Mouse (Mus musculus) kidney, postnatal 10 days (tissue): Measurements from ENCODE around the gene Suclg2.

ENCODE experiments used
- DNase-seq: peaks from one replicate; pipeline ENCODE4 v3.0.0; 2021; ENCODE audit warnings: mixed read lengths

The Suclg2 gene

DNA sequence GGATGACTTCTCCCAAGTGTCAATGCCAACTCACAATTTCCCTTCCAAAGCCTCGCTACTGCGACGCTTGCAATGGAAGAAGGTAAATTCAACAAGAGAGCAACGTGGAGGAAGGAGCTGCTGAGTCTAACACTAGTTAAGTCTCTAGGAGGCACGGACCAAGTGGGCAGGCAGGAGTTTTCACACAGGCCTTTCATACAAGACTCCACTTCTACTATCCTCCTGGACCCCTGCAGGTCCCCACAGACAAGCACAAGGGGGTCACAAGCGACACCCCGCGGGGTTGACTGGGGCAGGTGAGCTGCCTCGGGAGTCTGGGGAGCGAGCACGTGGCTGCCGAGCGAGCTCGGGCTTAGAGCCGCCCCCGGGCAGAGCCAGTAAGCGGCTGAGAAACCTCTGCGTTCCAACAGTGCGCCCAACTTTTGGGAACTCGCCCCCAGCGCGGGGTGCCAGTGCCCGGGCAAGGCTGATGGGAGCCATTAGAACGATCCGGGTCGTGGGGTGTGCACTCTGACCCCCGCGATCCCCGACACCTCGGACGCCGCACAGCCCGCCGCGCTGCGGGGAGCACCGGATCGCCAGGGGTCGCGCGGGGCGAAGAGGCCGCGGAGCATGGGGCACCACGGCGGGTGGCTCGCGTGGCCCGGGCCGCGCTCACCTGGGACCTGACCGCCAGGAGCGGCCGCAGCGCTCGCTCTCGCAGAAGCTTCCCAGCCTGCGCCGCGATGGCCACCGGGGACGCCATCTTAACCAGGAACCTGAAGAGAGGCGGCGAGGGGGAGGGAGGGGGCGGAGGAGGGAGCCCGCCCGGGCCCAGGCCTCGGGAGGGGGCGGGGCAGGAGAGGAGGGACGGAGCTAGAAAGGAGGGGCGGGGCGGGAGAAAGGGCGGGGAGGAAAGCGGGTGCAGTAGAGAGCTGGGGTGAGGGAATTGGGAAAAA, at the start of gene Suclg2:
TSS of gene Suclg2 (minus strand) at position 770 of the 938 bp plus-strand sequence.
- peak; percentile 95 for DNase-seq

DNA sequence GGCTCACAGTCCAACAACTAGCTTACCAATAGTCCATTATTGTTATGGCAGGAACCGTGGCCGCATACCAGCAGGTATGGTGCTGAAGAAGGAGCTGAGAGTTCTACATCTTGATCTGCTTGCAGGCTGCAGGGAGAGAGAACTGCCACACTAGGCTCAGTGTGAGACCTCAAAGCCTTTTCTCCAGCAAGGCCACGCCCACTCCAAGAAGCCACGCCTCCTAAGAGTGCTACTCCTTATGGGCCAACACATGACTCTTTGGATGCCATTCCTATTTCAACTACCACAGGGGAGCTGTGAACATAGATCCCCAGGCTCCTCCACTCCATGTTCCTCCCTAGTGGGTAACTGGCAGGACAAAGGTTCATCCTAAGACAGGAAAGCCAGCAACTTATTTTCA, 48.0 kb upstream of the Suclg2 start:
- peak; percentile 10 for DNase-seq

DNA sequence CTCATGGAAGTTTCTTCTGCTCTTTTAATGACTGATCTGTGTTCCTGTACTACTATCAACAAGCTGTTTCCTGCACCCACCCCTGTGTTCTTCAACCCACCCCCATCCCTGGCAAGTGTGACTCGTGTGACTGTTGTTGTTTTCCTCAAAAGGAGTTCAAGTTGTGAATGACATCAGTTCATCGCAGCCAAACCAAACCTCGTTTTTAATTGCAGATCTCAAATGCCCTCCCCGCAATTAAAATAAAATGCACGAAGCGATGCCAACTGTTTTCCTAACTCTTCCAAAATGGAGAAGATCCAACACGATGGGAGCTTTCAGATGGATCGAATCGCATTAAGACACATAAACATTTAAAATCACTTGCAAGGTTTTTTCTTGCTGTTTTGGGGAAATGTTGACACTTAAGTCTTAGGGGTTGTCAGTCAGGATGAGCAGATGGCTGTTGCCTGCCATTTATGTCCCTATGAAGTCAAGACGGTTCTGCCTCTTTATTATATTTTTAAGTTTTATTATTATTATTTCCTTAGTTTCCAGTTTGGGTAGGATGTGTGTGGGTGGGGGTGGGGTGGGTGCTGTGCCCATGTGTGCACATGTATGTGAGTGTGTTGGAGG, 41.1 kb upstream of the Suclg2 start:
- DNase-seq, result no peak

DNA sequence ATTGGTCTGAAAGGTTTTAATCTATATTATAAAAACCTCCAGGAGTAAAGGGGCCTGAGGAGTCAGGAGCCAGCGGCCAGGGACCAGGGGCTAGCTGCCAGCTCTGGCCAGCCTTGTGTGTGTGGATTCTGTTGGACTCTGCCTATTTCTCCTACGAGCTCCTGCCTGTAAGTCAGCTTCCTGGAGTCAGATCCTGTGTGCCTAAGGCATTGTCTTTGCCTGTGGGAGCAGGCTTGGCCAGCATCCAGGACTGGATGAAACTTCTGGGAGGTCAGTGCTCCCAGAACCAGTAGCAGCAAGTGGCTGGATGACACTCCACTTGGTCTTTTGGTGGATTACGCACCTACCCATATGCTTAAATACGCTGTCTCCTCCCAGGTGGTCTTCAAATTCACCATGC, 23.8 kb upstream of the Suclg2 start:
- peak; percentile 71 for DNase-seq

DNA sequence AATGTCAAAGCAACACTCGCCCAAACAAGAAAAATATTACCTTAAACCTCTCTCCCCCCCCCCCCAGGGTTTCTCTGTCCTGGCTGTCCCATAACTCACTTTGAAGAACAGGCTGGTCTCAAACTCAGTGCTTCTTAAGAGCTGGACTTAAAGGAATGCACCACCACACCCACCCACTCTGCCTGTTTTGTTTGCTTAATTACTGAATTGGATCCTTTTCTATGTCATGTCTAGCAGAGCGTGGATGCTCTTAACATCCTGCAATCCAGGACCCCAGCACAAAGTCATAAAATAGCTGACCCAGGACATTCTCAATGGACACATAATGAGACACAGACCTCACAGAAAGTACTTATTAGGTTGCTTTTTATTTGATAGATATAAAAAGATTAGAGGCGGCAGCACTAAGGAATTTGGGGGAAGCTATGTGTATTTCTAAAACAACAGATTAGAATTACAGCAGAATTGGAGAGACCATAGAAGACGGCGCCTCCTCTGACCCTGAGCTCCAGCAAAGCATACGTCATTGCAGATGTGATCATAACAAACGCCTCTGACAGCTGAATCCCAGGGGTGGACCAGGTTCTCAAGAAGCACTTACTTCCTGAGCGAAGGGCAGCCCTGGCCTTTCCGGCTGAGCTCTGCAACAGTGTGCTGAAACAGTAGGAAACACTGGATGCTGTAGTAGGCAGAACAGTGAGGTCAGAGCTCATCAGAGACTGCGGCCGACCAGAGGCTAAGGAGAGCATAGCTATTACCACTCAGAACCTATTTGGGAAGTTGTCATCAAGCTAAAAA, 13.2 kb upstream of the Suclg2 start:
- DNase-seq, result peak; percentile 54

DNA sequence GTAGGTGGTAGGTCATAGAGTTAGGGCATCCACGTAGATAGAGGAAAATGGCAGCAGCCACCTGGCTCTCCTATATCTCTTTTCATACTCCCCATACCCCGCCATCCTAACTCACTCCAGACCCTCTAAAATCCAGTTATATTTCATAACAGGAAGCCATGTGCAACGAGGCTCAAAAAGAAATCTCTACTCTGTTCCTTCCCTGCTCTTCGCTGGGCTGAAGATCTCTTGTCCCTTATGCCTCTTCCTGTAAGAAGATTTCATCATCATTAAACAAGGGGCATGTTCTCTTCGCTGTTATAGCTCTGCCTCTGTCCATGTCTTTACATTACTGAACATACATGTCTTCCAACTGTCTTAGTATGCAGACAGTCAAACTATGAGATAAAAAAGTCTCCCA, 10.8 kb upstream of the Suclg2 start:
- DNase-seq, result no peak

DNA sequence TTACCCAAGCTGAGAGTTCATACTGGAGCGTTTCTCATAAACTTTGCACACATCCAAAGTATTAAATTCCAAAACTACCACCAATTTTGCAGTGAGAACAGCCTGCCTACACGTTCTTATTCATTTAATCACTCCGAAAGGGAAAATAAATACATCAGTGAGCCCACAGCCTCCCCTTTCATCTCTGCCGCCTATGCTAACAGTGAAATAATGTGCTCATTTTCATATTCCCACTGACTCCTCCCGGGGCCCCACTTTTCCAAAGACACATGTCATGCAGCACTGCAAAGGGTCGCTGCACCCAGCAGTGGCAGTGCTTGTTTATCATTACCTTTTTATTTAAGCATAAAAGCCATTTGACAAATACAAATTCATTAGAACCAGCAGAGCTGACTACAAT, 6.7 kb upstream of the Suclg2 start:
- no peak for DNase-seq

DNA sequence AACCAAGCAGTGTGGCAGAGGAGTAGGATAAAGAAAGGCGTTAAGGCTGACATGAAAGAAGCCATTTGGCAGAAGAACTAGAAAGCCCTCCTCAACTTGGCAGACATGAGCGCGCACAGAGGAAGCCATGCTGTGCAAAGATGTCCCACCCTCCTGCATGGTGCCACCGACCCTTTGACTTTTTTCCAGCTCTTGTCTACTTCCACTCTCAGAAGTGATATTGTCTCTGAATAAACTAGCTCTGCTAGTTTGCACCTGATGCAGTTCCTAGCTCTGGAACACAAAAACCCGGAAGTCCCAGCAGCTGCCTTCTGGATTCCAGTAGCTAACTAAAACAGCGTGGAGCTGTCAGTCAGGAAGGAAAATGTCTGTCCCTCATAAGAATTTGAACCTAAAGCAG, 4.8 kb upstream of the Suclg2 start:
- DNase-seq, result no peak

DNA sequence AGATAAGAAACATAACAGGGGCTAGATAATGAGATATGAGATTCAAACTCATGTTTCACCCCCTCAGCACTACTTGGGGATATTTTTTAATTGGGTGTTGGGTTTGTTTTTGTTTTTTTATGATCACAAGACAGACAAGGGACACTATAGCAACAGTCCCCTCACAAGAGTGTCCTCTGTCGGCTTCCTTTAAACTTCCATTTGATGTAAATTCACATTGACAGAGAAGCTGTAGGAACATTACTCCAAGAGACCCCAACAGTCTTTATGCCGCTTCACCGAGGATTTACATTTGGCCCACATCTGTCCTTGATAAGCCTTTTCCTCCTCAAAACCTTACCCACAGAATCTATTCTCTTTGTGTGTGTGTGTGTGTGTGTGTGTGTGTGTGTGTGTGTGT, 1.2 kb upstream of the Suclg2 start:
- DNase-seq, result no peak

DNA sequence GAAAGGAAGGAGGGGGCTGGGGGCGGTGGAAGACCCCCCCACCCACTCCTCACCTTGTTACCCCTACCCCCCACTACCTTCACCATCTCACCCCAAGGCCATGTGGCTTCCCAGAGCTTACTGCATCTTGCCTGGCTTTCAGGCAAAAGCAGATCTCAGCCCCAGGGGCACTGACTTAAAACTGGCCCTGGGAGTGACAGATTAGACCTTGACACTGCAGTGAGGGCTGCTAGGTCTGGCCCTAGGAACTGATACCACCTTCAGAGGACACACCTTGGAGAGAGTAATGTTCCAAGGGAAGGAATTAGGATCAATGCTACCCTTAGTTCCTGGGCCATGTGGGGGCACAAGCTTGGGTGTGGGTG, 351 bp upstream of the Suclg2 start:
- no peak for DNase-seq

DNA sequence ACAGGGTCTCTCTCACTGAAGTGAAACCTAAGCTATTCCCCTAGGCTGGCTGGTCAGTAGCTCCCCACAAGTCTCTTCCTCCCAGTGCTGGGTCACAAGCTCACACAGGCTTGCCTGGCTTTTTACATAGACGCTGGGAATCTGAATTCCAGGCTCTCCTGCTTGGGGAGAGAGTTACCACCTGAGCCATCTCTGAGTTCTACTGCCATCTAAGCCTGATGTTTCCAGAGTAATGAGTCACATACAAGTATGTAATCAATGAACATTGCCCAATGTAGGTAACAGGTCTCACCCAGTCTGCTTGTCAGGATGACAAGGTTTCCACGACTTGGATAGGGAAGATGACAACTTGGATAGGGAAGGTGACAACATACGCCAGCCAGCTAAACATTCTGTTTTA, 1.5 kb downstream of the Suclg2 start:
- DNase-seq, result no peak

DNA sequence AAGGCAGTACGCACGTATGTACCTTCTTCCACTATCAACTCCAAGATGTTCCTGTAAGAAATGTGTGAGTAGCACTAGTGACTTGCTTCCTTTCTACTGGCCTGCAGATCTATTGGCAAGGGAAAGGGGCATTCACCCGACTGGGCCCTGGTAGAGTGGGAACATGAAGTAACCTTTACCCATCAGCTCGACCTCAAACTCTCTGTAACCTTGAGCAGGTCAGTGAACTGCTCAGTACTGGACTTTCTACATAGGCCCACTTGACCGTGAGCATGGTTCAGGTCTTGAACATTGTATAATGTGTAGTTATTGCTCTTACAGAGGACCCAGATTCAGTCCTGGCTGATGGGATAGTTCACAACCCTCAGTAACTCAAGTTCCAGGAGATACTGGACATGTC, 2.1 kb downstream of the Suclg2 start:
- no peak for DNase-seq

DNA sequence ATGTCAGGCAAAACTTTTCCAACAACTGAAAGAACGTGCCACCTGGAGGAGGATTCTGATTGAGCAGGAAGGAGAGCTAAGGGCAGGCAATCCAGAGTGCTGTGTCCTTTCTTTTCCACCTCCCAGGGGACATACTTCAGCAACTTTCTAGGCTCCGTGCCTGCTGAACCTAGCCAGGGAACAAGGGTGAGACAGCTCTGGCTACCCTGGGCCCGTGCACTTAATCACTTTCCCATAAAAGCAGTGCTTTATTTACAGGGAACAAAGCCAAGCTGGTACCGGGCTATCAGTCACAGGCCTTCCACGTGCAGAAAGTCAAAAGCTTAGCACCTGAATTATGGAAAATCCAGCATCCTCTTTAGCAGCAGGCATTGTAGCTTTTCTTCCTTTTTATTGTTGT, 5.4 kb downstream of the Suclg2 start:
- DNase-seq, result peak; percentile 67

DNA sequence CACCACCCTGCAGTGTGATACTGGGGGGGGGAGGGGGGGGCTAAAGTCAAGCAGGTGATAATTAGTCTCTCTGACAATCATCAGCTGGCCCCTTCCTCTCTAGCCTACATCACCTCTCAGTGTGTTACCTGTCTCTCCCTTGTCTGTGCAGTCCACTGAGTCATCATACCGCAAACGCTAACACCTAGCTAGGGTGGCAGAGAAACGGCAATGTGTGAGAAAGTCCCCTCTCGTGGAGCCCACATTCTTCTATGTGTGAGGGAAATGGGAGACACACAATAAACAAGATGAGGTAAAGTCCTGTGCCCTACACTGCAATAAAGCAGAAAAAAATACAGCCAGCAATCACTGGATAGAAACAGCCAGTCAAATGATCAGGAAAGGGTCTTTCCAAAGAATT, 6.5 kb downstream of the Suclg2 start:
- no peak for DNase-seq

DNA sequence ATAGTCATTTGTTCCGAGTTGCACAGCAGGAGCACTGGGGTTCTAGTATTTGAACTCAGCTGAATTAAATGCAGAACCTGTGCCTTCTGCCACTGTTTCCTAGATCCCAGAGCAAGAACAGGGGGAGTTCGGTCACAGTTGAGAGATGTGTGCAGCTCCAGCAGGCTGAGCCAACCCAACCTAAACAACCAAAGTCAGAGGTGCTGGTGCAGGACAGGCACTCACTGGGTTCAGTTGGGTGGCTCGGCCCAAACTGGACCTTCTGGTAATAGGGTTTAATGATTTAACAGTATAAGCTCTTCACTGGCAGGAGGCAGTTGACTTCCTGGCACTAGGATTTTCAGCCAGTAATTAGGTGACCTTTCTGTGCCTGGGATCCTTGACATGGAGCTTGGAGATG, 6.9 kb downstream of the Suclg2 start:
- DNase-seq, result peak; percentile 58

DNA sequence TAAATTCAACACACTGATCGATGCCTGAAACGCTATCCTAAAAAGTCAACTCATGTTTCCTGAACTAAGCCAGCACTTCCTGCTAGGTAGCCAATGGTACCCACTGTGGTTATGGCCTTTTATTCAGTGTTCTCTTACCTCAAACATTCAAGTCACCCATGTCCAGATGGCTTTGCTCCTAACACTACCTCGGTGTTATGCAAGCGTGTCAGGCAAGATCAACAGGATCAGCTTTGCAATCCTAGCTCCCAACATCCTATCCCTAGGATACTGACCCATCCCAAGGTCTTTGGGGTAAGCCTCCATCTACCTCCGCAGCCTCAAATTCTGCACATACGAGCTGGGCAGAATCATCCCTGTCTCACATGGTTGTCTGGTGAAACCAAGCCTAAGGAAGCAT, 7.7 kb downstream of the Suclg2 start:
- no peak for DNase-seq

DNA sequence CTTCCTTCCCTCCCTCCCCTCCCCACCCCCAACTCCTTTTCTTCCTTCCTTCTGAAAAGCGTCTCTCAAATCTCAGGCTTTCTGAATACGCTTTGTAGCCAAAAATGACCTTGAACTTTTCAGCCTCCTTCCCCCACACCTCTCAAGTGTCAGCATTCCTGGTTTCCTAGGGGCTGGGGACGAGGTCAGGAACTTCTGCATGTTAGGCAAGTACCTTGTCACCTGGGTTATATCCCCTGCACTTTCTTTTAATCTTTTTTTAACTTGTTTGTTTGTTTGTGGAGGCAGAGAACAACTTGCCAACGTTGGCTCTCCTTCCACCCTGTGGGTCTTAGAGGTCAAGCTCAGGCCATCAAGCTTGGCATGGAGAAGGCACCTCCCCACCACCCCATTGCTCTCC, 9.1 kb downstream of the Suclg2 start:
- no peak for DNase-seq

DNA sequence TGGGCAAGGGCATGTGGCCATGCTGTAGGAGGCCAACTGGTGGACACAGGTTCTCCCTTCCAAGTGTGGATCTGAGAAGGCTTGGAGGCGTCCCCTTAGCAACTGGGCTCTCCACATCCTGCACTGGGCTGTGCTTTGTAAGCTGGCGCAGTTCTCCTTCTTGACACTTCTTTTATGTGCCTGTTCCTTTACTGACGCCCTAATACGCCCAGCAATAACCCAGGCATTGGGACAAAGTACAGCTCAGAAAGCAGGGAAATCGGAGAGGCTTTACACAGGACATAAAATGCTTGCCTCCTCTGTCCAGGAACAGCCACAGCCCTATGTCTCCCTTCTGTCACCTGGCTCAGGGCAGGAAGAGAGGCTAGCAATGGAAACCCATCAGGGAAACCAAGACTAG, 9.5 kb downstream of the Suclg2 start:
- no peak for DNase-seq

DNA sequence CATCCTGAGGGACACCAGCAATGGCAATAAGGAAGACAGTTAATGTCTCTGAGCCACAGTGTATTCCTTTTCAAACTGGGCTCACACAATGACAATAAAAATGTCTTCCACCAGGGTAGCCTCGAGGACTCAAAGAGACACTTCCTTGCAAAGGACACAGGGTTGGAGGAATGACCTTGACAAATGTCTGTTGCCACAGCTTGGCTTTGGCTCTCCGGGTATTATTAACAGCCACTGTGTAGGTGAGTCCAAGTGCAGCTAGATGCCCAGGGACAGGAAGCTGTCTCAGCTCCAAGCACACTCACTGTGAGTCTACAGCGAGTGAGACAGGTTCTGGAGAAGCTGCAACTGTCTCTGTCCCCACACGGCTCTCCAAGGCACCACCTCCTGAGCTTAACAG, 14.0 kb downstream of the Suclg2 start:
- DNase-seq, result no peak

DNA sequence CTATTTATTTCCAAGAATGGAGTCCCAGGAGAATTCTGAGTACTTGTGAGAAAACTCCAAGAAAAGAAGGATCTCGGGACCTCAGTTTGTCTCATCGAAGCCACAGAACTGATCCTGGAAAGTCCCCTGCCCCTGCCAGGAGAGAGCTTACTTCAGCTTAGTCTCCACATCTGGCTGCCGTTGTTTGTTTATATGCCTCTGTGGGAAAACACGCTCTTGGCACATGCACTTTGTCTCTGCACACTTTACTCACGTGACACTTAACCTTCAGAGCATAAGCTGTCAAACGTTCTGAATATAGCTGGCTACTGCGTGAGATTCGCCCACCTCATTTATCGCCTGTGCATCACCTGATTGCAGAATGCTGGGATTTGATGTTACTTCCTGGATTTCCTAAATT, 16.4 kb downstream of the Suclg2 start:
- DNase-seq, result no peak

DNA sequence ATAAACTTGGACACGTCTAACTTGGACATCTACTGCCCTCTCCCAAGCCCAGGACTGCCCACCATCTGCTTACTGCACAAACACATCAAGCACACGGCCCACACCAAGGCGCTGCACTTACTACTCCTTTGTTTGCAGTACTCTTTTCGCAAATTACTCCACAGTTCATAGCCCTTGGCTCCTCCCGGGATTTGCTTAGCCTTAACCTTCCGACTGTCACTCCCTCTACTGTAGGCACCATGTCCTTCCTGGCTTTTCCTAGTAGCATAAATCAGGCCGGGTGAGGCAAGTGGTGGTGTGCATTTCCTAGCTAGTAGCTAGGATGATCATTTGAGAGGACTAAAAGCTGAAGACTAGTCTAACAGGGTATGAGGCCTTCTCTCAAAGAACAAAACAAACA, 16.8 kb downstream of the Suclg2 start:
- DNase-seq, result no peak

DNA sequence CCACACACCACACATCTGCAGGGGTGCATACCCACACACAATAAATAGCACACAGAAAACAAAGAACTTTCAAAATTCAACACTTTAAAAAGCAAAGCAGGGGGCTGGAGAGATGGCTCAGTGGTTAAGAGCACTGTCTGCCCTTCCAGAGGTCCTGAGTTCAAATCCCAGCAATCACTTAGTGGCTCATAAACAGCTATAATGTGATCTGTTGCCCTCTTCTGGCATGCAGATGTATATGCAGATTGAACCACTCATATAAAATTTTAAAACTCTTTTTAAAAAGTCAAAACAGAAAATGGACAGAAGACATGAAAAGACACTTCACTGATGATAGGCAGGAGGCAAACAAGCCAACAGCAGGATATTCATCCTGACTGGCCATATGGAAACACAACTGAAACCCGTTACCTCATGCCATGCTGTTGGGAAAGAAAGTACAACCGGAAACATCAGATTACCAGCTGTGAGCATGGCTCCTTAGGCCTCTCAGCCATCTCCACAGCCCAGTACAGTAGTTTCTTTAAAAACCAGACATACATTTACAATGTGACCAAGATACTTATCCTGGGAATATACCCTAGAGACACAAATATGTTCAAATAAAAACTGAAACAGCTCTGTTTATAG, 17.5 kb downstream of the Suclg2 start:
- no peak for DNase-seq

DNA sequence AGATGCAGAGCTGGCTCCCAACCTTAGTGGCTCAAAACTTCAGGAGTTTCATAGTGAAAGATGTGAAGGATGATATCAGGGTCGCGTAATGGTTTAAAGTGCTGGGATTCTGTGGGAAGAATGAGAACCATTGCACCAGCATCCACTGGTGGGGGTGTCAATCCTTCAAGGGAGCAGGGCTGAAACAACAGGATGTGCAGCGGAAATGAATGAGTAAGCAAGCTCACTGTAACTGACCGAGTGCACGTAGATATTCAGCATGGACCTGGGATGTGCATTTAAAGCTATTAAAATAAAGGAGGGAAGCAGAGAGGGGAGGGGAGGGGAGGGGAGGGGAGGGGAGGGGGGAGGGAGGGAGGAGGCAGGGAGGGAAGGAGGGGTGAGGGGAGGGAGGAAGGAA, 18.4 kb downstream of the Suclg2 start:
- no peak for DNase-seq
